Mouse (Mus musculus) E14TG2a.4 (cell line): ENCODE results near the gene H2-D1.
A peak's percentile ranks its signal among the peaks of the same experiment; 100 is the strongest.

Experiments used
- CTCF ChIP-seq: conservative IDR thresholded peaks from 2 replicates; pipeline ENCODE4 v1.5.1; 2014; ENCODE audit warnings: low read length
- NANOG ChIP-seq: IDR thresholded peaks from 2 replicates; pipeline ENCODE4 v1.6.1; 2014; ENCODE audit warnings: borderline replicate concordance, low read length, mixed read lengths
- POU5F1 ChIP-seq: IDR thresholded peaks from 2 replicates; pipeline ENCODE4 v1.6.1; 2014; ENCODE audit warnings: low read length, borderline replicate concordance

GRCm38 (mm10) chr17:35301645-35302258 lies 39.2 kb downstream of the H2-D1 start:
- TF ChIP-seq CTCF = peak; percentile 90
- TF ChIP-seq NANOG = no peak
- TF ChIP-seq POU5F1 = no peak
